Mouse (Mus musculus) liver, embryonic 11.5 days (tissue): ENCODE measurements around the gene Gm42688. TPM values are rescaled to one million over a fixed set of nuclear protein-coding genes. Genes with fewer than 3 reads are reported as not detected.

Experiments used
- ATAC-seq: fragments of 200-750 bp; cut with Nextera tagmentation; replicated peaks from 2 replicates; pipeline ENCODE4 v1.8.0; 2017; ENCODE audit warnings: moderate number of reproducible peaks, mild to moderate bottlenecking, moderate TSS enrichment, moderate library complexity; ENCODE audit not compliant: low FRiP score
- DNase-seq: peaks from one replicate; pipeline ENCODE4 v3.0.0-alpha.2; 2017; ENCODE audit warnings: low spot score
- H3K27ac ChIP-seq: fragments of 300-500 bp; sonication (generic); 2 replicates; pipeline ENCODE4 v1.5.1; 2014; ENCODE audit warnings: mild to moderate bottlenecking, low read depth, low read length, control low read depth
- H3K27me3 ChIP-seq: fragments of 300-500 bp; sonication (generic); replicated peaks from 2 replicates; pipeline ENCODE4 v1.6.1; 2014; ENCODE audit warnings: low read length, mixed read lengths; ENCODE audit not compliant: control insufficient read depth, insufficient read depth
- H3K36me3 ChIP-seq: fragments of 300-500 bp; sonication (generic); 2 replicates; pipeline ENCODE4 v1.6.1; 2014; ENCODE audit warnings: mild to moderate bottlenecking, low read length, moderate library complexity, mixed read lengths; ENCODE audit not compliant: control insufficient read depth, insufficient read depth
- H3K4me1 ChIP-seq: fragments of 300-500 bp; sonication (generic); replicated peaks from 2 replicates; pipeline ENCODE4 v1.6.1; 2014; ENCODE audit warnings: low read length, mixed read lengths; ENCODE audit not compliant: control insufficient read depth, insufficient read depth
- H3K4me2 ChIP-seq: fragments of 300-500 bp; sonication (generic); 2 replicates; pipeline ENCODE4 v1.6.1; 2014; ENCODE audit warnings: mild to moderate bottlenecking, control low read depth, moderate library complexity
- H3K4me3 ChIP-seq: fragments of 300-500 bp; sonication (generic); 2 replicates; pipeline ENCODE4 v1.5.1; 2014; ENCODE audit warnings: low read depth, low read length, control low read depth
- H3K9ac ChIP-seq: fragments of 300-500 bp; sonication (generic); 2 replicates; pipeline ENCODE4 v1.6.1; 2014; ENCODE audit warnings: low read depth, low read length, control low read depth
- H3K9me3 ChIP-seq: fragments of 300-500 bp; sonication (generic); 2 replicates; pipeline ENCODE4 v1.6.1; 2016; ENCODE audit warnings: low read length, inconsistent platforms, mixed read lengths; ENCODE audit not compliant: control insufficient read depth
- WGBS: fragments of 180-500 bp; shearing (Covaris S2); extraction: QIAGEN DNeasy Blood & Tissue Kit; methylation state at CpG from one replicate; pipeline ENCODE4 v1.1.7; 2014; 5-methylcytosine and 5-hydroxymethylcytosine counted together
- polyA plus RNA-seq: library from polyadenylated mRNA; unstranded; fragments of >200 nt; fragmentation: Nextera tagmentation; extraction: Ambion mirVana; gene quantifications from 2 replicates; pipeline ENCODE4 v1.2.1, GENCODE M21; 2014

Gm42688 gene
- polyA plus RNA-seq, 1 experiment from 2014 or later: 2.9 TPM

GRCm38 (mm10) chr6:83127419-83127818, 26.0 kb downstream of the Gm42688 start:
- Histone ChIP-seq H3K4me3 (no peak overlapping the region), H3K9ac (no peak overlapping the region), H3K4me1 (peaks cover 17% of the 10 kb centered on the region), H3K27ac (no peak overlapping the region), H3K9me3 (no peaks in the 10 kb centered on the region), H3K36me3 (0 out of 2 replicates have a peak, but pooled peaks cover 2% of the 10 kb centered on the region), H3K27me3 (no peaks in the 10 kb centered on the region), H3K4me2 (no peak overlapping the region)
- ATAC-seq: no peak
- DNase-seq: no peak
- 84% methylated on average over 5 of the region's 5 CpGs for WGBS

GRCm38 (mm10) chr6:83131469-83132034, 30.1 kb downstream of the Gm42688 start:
- Histone ChIP-seq H3K4me2 (peak overlapping the region; percentile 11; the same call in 1 of the 2 replicates), H3K27ac (peak overlapping the region; percentile 20), H3K9ac (no peak overlapping the region), H3K27me3 (peaks cover 15% of the 10 kb centered on the region), H3K9me3 (no peaks in the 10 kb centered on the region), H3K4me3 (no peak overlapping the region), H3K36me3 (no peaks in the 10 kb centered on the region), H3K4me1 (peaks cover 13% of the 10 kb centered on the region)
- 50% methylated on average over 6 of the region's 6 CpGs for WGBS
- peak; percentile 57 for ATAC-seq
- no peak for DNase-seq

GRCm38 (mm10) chr6:83132176-83132919, 30.9 kb downstream of the Gm42688 start:
- Histone ChIP-seq H3K27me3 (peaks cover 15% of the 10 kb centered on the region), H3K9ac (no peak overlapping the region), H3K9me3 (no peaks in the 10 kb centered on the region), H3K27ac (peak overlapping the region; percentile 66), H3K4me1 (peaks cover 17% of the 10 kb centered on the region), H3K36me3 (no peaks in the 10 kb centered on the region), H3K4me3 (no peak overlapping the region), H3K4me2 (no peak overlapping the region; the same call in 1 of the 2 replicates)
- DNase-seq (no peak), ATAC-seq (0 out of 2 replicates have a peak, but pooled peaks have one; percentile 14)
- 74% methylated on average over 9 of the region's 9 CpGs for WGBS

GRCm38 (mm10) chr6:83134226-83134625, 32.8 kb downstream of the Gm42688 start:
- H3K27ac ChIP-seq: no peak overlapping the region
- H3K4me1 ChIP-seq: peaks cover 29% of the 10 kb centered on the region
- ATAC-seq (no peak), DNase-seq (no peak)
- H3K9ac ChIP-seq: no peak overlapping the region
- 68% methylated on average over 3 of the region's 3 CpGs for WGBS
- H3K27me3 ChIP-seq: peaks cover 15% of the 10 kb centered on the region
- no peaks in the 10 kb centered on the region for H3K9me3 ChIP-seq
- no peak overlapping the region for H3K4me2 ChIP-seq
- H3K4me3 ChIP-seq: no peak overlapping the region
- no peaks in the 10 kb centered on the region for H3K36me3 ChIP-seq

- WGBS: 62% methylated on average over 7 of the region's 7 CpGs
- Histone ChIP-seq H3K4me2 (peak within 1 kb of the TSS; percentile 86), H3K9ac (peak within 1 kb of the TSS; percentile 86), H3K4me3 (peak within 1 kb of the TSS; percentile 63), H3K36me3 (no peaks in the 10 kb centered on the region; the same call in 1 of the 2 replicates), H3K27me3 (peaks cover 15% of the 10 kb centered on the region), H3K9me3 (no peaks in the 10 kb centered on the region), H3K4me1 (peaks cover 29% of the 10 kb centered on the region), H3K27ac (peak within 1 kb of the TSS; percentile 97; the same call in 1 of the 2 replicates)
- no peak for ATAC-seq
- no peak for DNase-seq
Measured at GRCm38 (mm10) chr6:83134951-83135513, 33.6 kb downstream of the Gm42688 start, which contains the start of gene Rtkn. Gene Rtkn, plus strand, starts transcription at chr6:83135463.

- Histone ChIP-seq H3K4me1 (peaks cover 29% of the 10 kb centered on the region), H3K4me2 (peak overlapping the region; percentile 86), H3K36me3 (no peaks in the 10 kb centered on the region; the same call in 1 of the 2 replicates), H3K4me3 (peak overlapping the region; percentile 63), H3K9me3 (no peaks in the 10 kb centered on the region), H3K9ac (peak overlapping the region; percentile 86), H3K27ac (0 out of 2 replicates have a peak overlapping the region, but pooled peaks have one; percentile 97), H3K27me3 (peaks cover 15% of the 10 kb centered on the region)
- WGBS: 20% methylated on average over 33 of the region's 37 CpGs
- ATAC-seq (no peak), DNase-seq (no peak)
Measured at GRCm38 (mm10) chr6:83135571-83136161, 34.2 kb downstream of the Gm42688 start.

GRCm38 (mm10) chr6:83136291-83136880, 35.0 kb downstream of the Gm42688 start:
- WGBS: 25% methylated on average over 5 of the region's 5 CpGs
- peaks cover 15% of the 10 kb centered on the region for H3K27me3 ChIP-seq
- DNase-seq (no peak), ATAC-seq (no peak)
- H3K4me1 ChIP-seq: peaks cover 31% of the 10 kb centered on the region
- H3K36me3 ChIP-seq: no peaks in the 10 kb centered on the region; the same call in 1 of the 2 replicates
- H3K9me3 ChIP-seq: no peaks in the 10 kb centered on the region
- H3K4me3 ChIP-seq: peak overlapping the region; percentile 63
- H3K27ac ChIP-seq: peak overlapping the region; percentile 97
- peak overlapping the region; percentile 86 for H3K4me2 ChIP-seq
- peak overlapping the region; percentile 86 for H3K9ac ChIP-seq
